Mouse (Mus musculus) CH12.LX (cell line): ENCODE data around the gene Exoc8. TPM values are rescaled to one million over a fixed set of nuclear protein-coding genes. Genes with fewer than 3 reads are reported as not detected.

Experiments
- DNase-seq: peaks from one replicate; pipeline ENCODE4 v3.0.0-alpha.2; 2013; ENCODE audit errors: extremely low read depth
- H3K27ac ChIP-seq: 2 replicates; pipeline ENCODE4 v1.5.1; 2012; ENCODE audit warnings: low read depth, mild to moderate bottlenecking, control low read depth, moderate library complexity; ENCODE audit not compliant: insufficient read depth
- H3K27me3 ChIP-seq: replicated peaks from 2 replicates; pipeline ENCODE3; 2012; ENCODE audit warnings: inconsistent platforms
- H3K36me3 ChIP-seq, 2 experiments: replicated peaks in 1 of 2; 2 replicates each; pipeline versions ENCODE3 to v1.6.1; 2012; ENCODE audit warnings: inconsistent platforms in 1 of 2, low read length in 1 of 2, mild to moderate bottlenecking in 1 of 2, mixed read lengths in 1 of 2, moderate library complexity in 1 of 2; ENCODE audit not compliant: control insufficient read depth in 1 of 2, insufficient read depth in 1 of 2
- H3K4me1 ChIP-seq, 2 experiments: 2 replicates each; pipeline ENCODE4 v1.6.1; 2012; ENCODE audit warnings: inconsistent platforms in 1 of 2, moderate library complexity in 1 of 2; ENCODE audit not compliant: insufficient read depth in 2 of 2, control insufficient read depth in 1 of 2
- H3K4me2 ChIP-seq: 2 replicates; pipeline ENCODE4 v1.6.1; 2012; ENCODE audit warnings: low read depth, mild to moderate bottlenecking, control low read depth; ENCODE audit not compliant: poor library complexity, insufficient read depth, severe bottlenecking
- H3K4me3 ChIP-seq, 3 experiments: fragments of 150-350 bp in 1 of 3; sonication (generic) in 1 of 3; replicated peaks in 1 of 3; 2 replicates each; pipeline versions ENCODE3 to v1.5.1; 2011 to 2012; ENCODE audit warnings: low read depth in 2 of 3, low read length in 2 of 3, mild to moderate bottlenecking in 2 of 3, moderate library complexity in 2 of 3, control low read depth in 1 of 3, improper control_type of control experiment in 1 of 3, inconsistent platforms in 1 of 3, mixed read lengths in 1 of 3; ENCODE audit not compliant: poor library complexity in 1 of 3
- H3K79me2 ChIP-seq: replicated peaks from 2 replicates; pipeline ENCODE4 v1.6.1; 2012; ENCODE audit warnings: mild to moderate bottlenecking, moderate library complexity; ENCODE audit not compliant: control insufficient read depth, poor library complexity, insufficient read depth, severe bottlenecking; ENCODE audit errors: extremely low read depth
- H3K9ac ChIP-seq: 2 replicates; pipeline ENCODE4 v1.6.1; 2012; ENCODE audit warnings: low read depth, mild to moderate bottlenecking, control low read depth, moderate library complexity; ENCODE audit not compliant: insufficient read depth
- H3K9me3 ChIP-seq: replicated peaks from 2 replicates; pipeline ENCODE3; 2012; ENCODE audit warnings: low read length, inconsistent platforms, mixed read lengths
- BHLHE40 ChIP-seq: IDR thresholded peaks from 2 replicates; pipeline ENCODE4 v1.6.1; 2011; ENCODE audit warnings: mild to moderate bottlenecking, low read depth, low read length, improper control_type of control experiment
- CHD1 ChIP-seq: IDR thresholded peaks from 2 replicates; pipeline ENCODE4 v1.6.1; 2012; ENCODE audit warnings: low read depth, low read length, improper control_type of control experiment, inconsistent platforms
- CHD2 ChIP-seq: IDR thresholded peaks from 2 replicates; pipeline ENCODE4 v1.6.1; 2011; ENCODE audit warnings: low read length, improper control_type of control experiment
- ELF1 ChIP-seq: IDR thresholded peaks from 2 replicates; pipeline ENCODE4 v1.6.1; 2014; ENCODE audit warnings: low read depth, mild to moderate bottlenecking, inconsistent platforms, low read length, improper control_type of control experiment
- EP300 ChIP-seq: IDR thresholded peaks from 2 replicates; pipeline ENCODE4 v1.6.1; 2011; ENCODE audit warnings: low read length, improper control_type of control experiment
- HCFC1 ChIP-seq: IDR thresholded peaks from 2 replicates; pipeline ENCODE4 v1.6.1; 2012; ENCODE audit warnings: low read depth, mild to moderate bottlenecking, inconsistent platforms, low read length, improper control_type of control experiment
- KAT2A ChIP-seq: IDR thresholded peaks from 2 replicates; pipeline ENCODE4 v1.6.1; 2012; ENCODE audit warnings: low read length, improper control_type of control experiment, inconsistent platforms; ENCODE audit not compliant: insufficient replicate concordance
- MAFK ChIP-seq: IDR thresholded peaks from 2 replicates; pipeline ENCODE4 v1.6.1; 2011; ENCODE audit warnings: low read length, improper control_type of control experiment; ENCODE audit not compliant: insufficient replicate concordance
- MAX ChIP-seq: IDR thresholded peaks from 2 replicates; pipeline ENCODE4 v1.6.1; 2011; ENCODE audit warnings: low read length, improper control_type of control experiment
- MAZ ChIP-seq: IDR thresholded peaks from 2 replicates; pipeline ENCODE4 v1.6.1; 2012; ENCODE audit warnings: low read depth, mild to moderate bottlenecking, inconsistent platforms, low read length, improper control_type of control experiment, moderate library complexity
- MEF2A ChIP-seq: IDR thresholded peaks from 2 replicates; pipeline ENCODE4 v1.6.1; 2014; ENCODE audit warnings: low read depth, mild to moderate bottlenecking, inconsistent platforms, low read length, improper control_type of control experiment, borderline replicate concordance
- MXI1 ChIP-seq: IDR thresholded peaks from 2 replicates; pipeline ENCODE4 v1.6.1; 2011; ENCODE audit warnings: mild to moderate bottlenecking, low read depth, low read length, improper control_type of control experiment
- NELFE ChIP-seq: IDR thresholded peaks from 2 replicates; pipeline ENCODE4 v1.6.1; 2011; ENCODE audit warnings: low read depth, low read length, improper control_type of control experiment
- NRF1 ChIP-seq: IDR thresholded peaks from 2 replicates; pipeline ENCODE4 v1.6.1; 2014; ENCODE audit warnings: low read depth, mild to moderate bottlenecking, inconsistent platforms, low read length, improper control_type of control experiment, moderate library complexity
- POLR2A ChIP-seq: IDR thresholded peaks from 2 replicates; pipeline ENCODE4 v1.6.1; 2011; ENCODE audit warnings: low read depth, mild to moderate bottlenecking, improper control_type of control experiment, low read length
- POLR2AphosphoS2 ChIP-seq: IDR thresholded peaks from 2 replicates; pipeline ENCODE4 v1.6.1; 2011; ENCODE audit warnings: low read depth, low read length, improper control_type of control experiment
- RCOR1 ChIP-seq: conservative IDR thresholded peaks from 2 replicates; pipeline ENCODE4 v1.6.1; 2012; ENCODE audit warnings: low read depth, mild to moderate bottlenecking, inconsistent platforms, low read length, improper control_type of control experiment
- SIN3A ChIP-seq: IDR thresholded peaks from 2 replicates; pipeline ENCODE4 v1.6.1; 2012; ENCODE audit warnings: low read length, improper control_type of control experiment, inconsistent platforms
- SMC3 ChIP-seq: IDR thresholded peaks from 2 replicates; pipeline ENCODE4 v1.6.1; 2011; ENCODE audit warnings: low read depth, low read length, improper control_type of control experiment
- TBP ChIP-seq: conservative IDR thresholded peaks from 2 replicates; pipeline ENCODE4 v1.6.1; 2011; ENCODE audit warnings: low read depth, low read length, improper control_type of control experiment
- TCF12 ChIP-seq: IDR thresholded peaks from 2 replicates; pipeline ENCODE4 v1.6.1; 2014; ENCODE audit warnings: low read depth, mild to moderate bottlenecking, inconsistent platforms, low read length, improper control_type of control experiment
- ZKSCAN1 ChIP-seq: IDR thresholded peaks from 2 replicates; pipeline ENCODE4 v1.6.1; 2012; ENCODE audit warnings: low read depth, inconsistent platforms, low read length, improper control_type of control experiment, borderline replicate concordance
- ZMIZ1 ChIP-seq: IDR thresholded peaks from 2 replicates; pipeline ENCODE4 v1.6.1; 2012; ENCODE audit warnings: low read depth, mild to moderate bottlenecking, inconsistent platforms, low read length, improper control_type of control experiment
- dilution Hi-C: fragments of 300-500 bp; cut with MboI; formaldehyde crosslinking; loops from 2 replicates; pipeline ENCODE4 v1.14.3; 2020; ENCODE audit warnings: low sequenced_read_pairs; ENCODE audit not compliant: extremely low pct_unique_long_range_greater_than_20kb, extremely low pct_ligation_motif_present
- in situ Hi-C: fragments of 300-500 bp; cut with MboI; formaldehyde crosslinking; loops from 3 replicates; pipeline ENCODE4 v1.14.3; 2019; ENCODE audit warnings: low sequenced_read_pairs, low pct_ligation_motif_present, low pct_unique_long_range_greater_than_20kb, mixed read lengths
- polyA plus RNA-seq: library from polyadenylated mRNA; unstranded; fragments of >175 nt; gene quantifications from 2 replicates; pipeline ENCODE4 v1.2.1, GENCODE M21; 2012; ENCODE audit warnings: low read depth; ENCODE audit not compliant: insufficient read length
- total RNA-seq, 2 experiments: library from RNA; depleted of rRNA; stranded (reverse); fragments of 300-350 nt in 1 of 2; fragments of >200 nt in 1 of 2; gene quantifications; 2 replicates each; pipeline ENCODE4 v1.2.3; 2012 to 2014

Exoc8 gene
- total RNA-seq (2012; rRNA removed): 11.2 and 13.6 TPM in 2 replicates
- 9.4 and 10.7 TPM in 2 replicates for total RNA-seq (2014; rRNA removed)
- polyA plus RNA-seq: 5.9 and 6.4 TPM in 2 replicates

GRCm38 (mm10) chr8:124897386-124898250, at the start of gene Exoc8, which contains the start of gene Sprtn:
Exoc8 (minus strand) TSS chr8:124897705.
Sprtn (plus strand) TSS chr8:124897886.
- in situ Hi-C loops: no loop called here
- peak; percentile 90 for DNase-seq
- Histone ChIP-seq H3K4me3 (peak within 1 kb of the TSS; percentile 91 to 97 (median 93)), H3K27me3 (no peaks in the 10 kb centered on the region), H3K36me3 (peaks cover 37 to 70% of the 10 kb centered on the region in 2 experiments), H3K4me1 (peaks cover 15 to 43% of the 10 kb centered on the region in 2 experiments), H3K9ac (peak within 1 kb of the TSS; percentile 83), H3K27ac (peak within 1 kb of the TSS; percentile 45), H3K9me3 (no peaks in the 10 kb centered on the region), H3K4me2 (peak within 1 kb of the TSS; percentile 65), H3K79me2 (peaks cover 28% of the 10 kb centered on the region)
- dilution Hi-C loops: no loop called here
- no peak for TF ChIP-seq MAFK
- TF ChIP-seq POLR2AphosphoS2: peak; percentile 73; the same call in 1 of the 2 replicates
- TF ChIP-seq RCOR1: no peak
- no peak for TF ChIP-seq MEF2A
- peak; percentile 82 for TF ChIP-seq NELFE
- TF ChIP-seq MAX: peak; percentile 38; the same call in 1 of the 2 replicates
- no peak for TF ChIP-seq EP300
- TF ChIP-seq TCF12: peak; percentile 64
- TF ChIP-seq MXI1: peak; percentile 80
- TF ChIP-seq KAT2A: peak; percentile 84; the same call in 1 of the 2 replicates
- TF ChIP-seq SIN3A: peak; percentile 88
- TF ChIP-seq TBP: peak; percentile 49; the same call in 1 of the 2 replicates
- TF ChIP-seq BHLHE40: peak; percentile 36
- peak; percentile 94 for TF ChIP-seq NRF1
- peak; percentile 93 for TF ChIP-seq CHD2
- TF ChIP-seq ZKSCAN1: no peak
- no peak for TF ChIP-seq SMC3
- TF ChIP-seq POLR2A: peak; percentile 96
- TF ChIP-seq HCFC1: peak; percentile 87
- peak; percentile 64 for TF ChIP-seq ZMIZ1
- TF ChIP-seq CHD1: no peak
- TF ChIP-seq MAZ: 0 out of 2 replicates have a peak, but pooled peaks have one; percentile 44
- TF ChIP-seq ELF1: peak; percentile 98
